Mouse (Mus musculus) ES-Bruce4 (cell line): Measurements from ENCODE around the gene Eif4e2.

Source experiments
- CTCF ChIP-seq: IDR thresholded peaks from one replicate; pipeline ENCODE4 v1.8.1; 2011; ENCODE audit warnings: low read depth, low read length
- POLR2A ChIP-seq: IDR thresholded peaks from one replicate; pipeline ENCODE4 v1.8.1; 2011; ENCODE audit warnings: low read length; ENCODE audit not compliant: insufficient read depth

GRCm38 (mm10) chr1:87287105-87287504, 73.4 kb downstream of the Eif4e2 start:
- TF ChIP-seq POLR2A, result no peak
- no peak for TF ChIP-seq CTCF
